Mouse (Mus musculus) embryonic fibroblast, embryonic 13.5 days (primary cell): ENCODE measurements around the gene Gm20388.

Experiments
- CTCF ChIP-seq: IDR thresholded peaks from 2 replicates; pipeline ENCODE4 v1.5.1; 2011; ENCODE audit warnings: mild to moderate bottlenecking, control low read depth, low read length, moderate library complexity, borderline replicate concordance; ENCODE audit not compliant: insufficient read depth
- POLR2A ChIP-seq: IDR thresholded peaks from 2 replicates; pipeline ENCODE4 v1.6.1; 2011; ENCODE audit warnings: low read depth, mild to moderate bottlenecking, control low read depth, low read length, moderate library complexity

DNA sequence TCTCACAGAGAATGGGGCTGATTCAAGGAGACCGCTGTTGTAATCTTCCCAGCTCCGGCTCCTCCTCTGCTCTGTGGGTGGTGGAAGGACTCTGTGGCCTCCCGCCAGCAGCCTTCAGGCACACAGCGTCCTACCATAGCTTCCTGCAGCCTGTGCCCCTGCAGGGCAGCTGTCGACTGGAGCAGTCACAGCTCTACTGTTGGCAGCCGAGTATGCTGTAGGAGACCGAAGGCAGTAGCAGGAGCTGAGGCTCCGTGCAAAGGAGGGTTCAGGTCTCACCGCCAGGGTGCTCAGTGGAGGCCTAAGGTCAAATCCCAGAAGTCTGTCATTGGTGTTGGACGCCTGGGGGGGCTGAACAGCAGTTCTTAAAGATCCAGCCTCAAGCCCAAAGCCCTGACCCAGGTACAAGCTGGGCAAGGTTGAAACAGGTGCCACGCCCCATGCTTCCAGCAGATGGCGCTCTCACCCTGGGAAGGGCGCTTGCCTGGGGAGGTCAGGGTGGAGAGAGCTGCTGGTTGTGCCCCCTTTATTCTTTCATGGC, 390.0 kb downstream of the Gm20388 start:
- TF ChIP-seq CTCF (peak; percentile 95), POLR2A (no peak)
